Mouse (Mus musculus) cortical plate, adult 2 months (tissue): ENCODE measurements around the gene Zfp963.

ENCODE experiments used
- CTCF ChIP-seq: fragments of 200-500 bp; IDR thresholded peaks from 2 replicates; pipeline ENCODE4 v1.5.1; 2011; ENCODE audit warnings: mild to moderate bottlenecking, control low read depth, low read length; ENCODE audit not compliant: insufficient read depth; ENCODE audit errors: extremely low read depth
- POLR2A ChIP-seq: fragments of 200-500 bp; IDR thresholded peaks from 2 replicates; pipeline ENCODE4 v1.6.1; 2011; ENCODE audit warnings: mild to moderate bottlenecking, low read length, control low read depth; ENCODE audit not compliant: insufficient read depth; ENCODE audit errors: extremely low read depth

DNA sequence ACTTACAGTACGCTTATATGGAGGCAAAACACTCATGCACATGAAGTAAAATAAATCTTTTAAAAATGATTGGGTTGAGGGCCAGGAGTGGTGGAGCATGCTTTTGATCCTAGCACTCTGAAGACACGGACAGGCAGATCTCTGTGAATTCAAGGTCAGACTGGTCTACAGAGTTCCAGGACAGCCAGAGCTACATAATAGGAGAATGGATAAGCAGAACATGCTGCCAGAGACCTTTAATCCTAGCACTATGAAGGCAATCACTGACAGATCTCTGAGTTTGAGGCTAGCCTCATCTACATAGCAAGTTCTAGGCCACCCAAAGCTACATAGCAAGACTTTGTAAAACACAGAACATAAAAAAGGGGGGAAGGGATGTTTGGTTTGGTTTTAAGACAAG lies 22.3 kb upstream of the Zfp963 start:
- TF ChIP-seq CTCF = no peak
- no peak for TF ChIP-seq POLR2A
